Mouse (Mus musculus): ENCODE data around the gene Olfr1046. TPM values are rescaled to one million over a fixed set of nuclear protein-coding genes. Genes with fewer than 3 reads are reported as not detected.
"Not testable (repeated sequence)": the region's sequence is repeated elsewhere in the genome, so short reads cannot be mapped to it uniquely, and the experiment has no call there.

Olfr1046 gene
- polyA plus RNA-seq, 1 experiment from 2014 or later = not detected

DNA sequence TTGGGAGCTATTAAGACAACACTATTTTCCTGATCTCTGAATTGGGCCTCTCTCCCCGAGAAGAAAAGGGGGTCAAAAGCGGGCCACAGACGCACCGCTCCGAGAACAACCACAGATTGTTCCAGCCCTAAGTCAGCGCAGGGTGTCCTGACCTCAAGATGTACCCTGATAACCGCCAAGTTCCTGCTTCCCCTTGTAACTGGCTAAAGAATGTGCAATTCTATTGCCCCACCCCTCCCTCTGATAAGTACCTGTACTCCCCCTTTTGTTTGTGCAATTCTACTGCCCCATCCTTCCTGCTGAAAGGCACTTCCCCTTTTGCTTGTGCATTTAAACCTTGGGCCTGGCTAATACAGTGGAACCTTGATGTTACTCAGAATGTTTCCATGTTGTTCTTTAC is 43.7 kb downstream of the Olfr1046 start:
- not testable (repeated sequence) for H3K36me3 ChIP-seq (ENCODE audit: control insufficient read depth, insufficient read depth, low read length); H3K4me1 ChIP-seq (ENCODE audit: control insufficient read depth, insufficient read depth, low read length); ATAC-seq (ENCODE audit: low FRiP score, low TSS enrichment); H3K4me2 ChIP-seq (replicated peaks; ENCODE audit: low read depth, low read length); H3K27ac ChIP-seq (ENCODE audit: low read depth, low read length); H3K4me3 ChIP-seq (ENCODE audit: low read length); H3K9ac ChIP-seq (ENCODE audit: low read depth, low read length); H3K9me3 ChIP-seq (ENCODE audit: control insufficient read depth, low read length); H3K27me3 ChIP-seq (ENCODE audit: control insufficient read depth, insufficient read depth, low read length)
- WGBS = 85% methylated on average over 7 of the region's 7 CpGs

DNA sequence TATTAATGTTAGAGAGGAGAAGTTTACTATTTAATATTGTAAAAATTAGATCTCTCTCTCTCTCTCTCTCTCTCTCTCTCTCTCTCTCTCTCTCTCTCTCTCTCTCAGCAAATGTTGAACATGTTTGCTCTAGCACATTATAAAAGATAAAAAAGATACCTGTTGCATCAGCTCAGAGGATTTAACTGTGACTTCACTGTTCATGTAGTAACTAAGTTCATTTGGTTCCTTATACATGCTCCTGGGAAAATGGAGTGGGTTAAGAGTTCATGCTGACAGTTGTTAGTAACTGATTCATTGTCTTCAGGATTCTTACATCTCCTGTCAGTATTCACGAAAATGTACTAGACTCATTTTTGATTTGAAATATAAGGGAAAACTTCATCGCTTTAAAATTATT is 51.7 kb downstream of the Olfr1046 start, which contains the start of gene Olfr1043:
Gene Olfr1043, minus strand, starts transcription at position 101 of the 400 bp plus-strand sequence.
- no peak within 1 kb of the TSS for H3K4me2 ChIP-seq (replicated peaks; ENCODE audit: low read depth, low read length)
- H3K4me1 ChIP-seq (ENCODE audit: control insufficient read depth, insufficient read depth, low read length) = no peaks in the 10 kb centered on the region
- no peaks in the 10 kb centered on the region for H3K27me3 ChIP-seq (ENCODE audit: control insufficient read depth, insufficient read depth, low read length)
- no peak within 1 kb of the TSS for H3K27ac ChIP-seq (ENCODE audit: low read depth, low read length)
- ATAC-seq (ENCODE audit: low FRiP score, low TSS enrichment) = no peak
- H3K9ac ChIP-seq (ENCODE audit: low read depth, low read length) = no peak within 1 kb of the TSS
- H3K4me3 ChIP-seq (ENCODE audit: low read length) = no peak within 1 kb of the TSS
- H3K9me3 ChIP-seq (ENCODE audit: control insufficient read depth, low read length) = no peaks in the 10 kb centered on the region
- no peaks in the 10 kb centered on the region for H3K36me3 ChIP-seq (ENCODE audit: control insufficient read depth, insufficient read depth, low read length)
- 92% methylated on average over 2 of the region's 2 CpGs for WGBS

Other genes starting within 250 kb of the Olfr1046 start
- gene Olfr1029, start 245.4 kb downstream of the Olfr1046 start, polyA plus RNA-seq (2014; fragmentation: Nextera tagmentation; extraction: Ambion mirVana) = not detected in 2 replicates
- gene Olfr1030, start 240.0 kb downstream of the Olfr1046 start, polyA plus RNA-seq (2014; fragmentation: Nextera tagmentation; extraction: Ambion mirVana) = not detected in 2 replicates
- not detected in 2 replicates for gene Olfr1031, start 229.0 kb downstream of the Olfr1046 start, polyA plus RNA-seq (2014; fragmentation: Nextera tagmentation; extraction: Ambion mirVana)
- not detected in 2 replicates for gene Olfr1032, start 213.8 kb downstream of the Olfr1046 start, polyA plus RNA-seq (2014; fragmentation: Nextera tagmentation; extraction: Ambion mirVana)
- 1.3 and 3.2 TPM in 2 replicates for gene Olfr1033, start 198.7 kb downstream of the Olfr1046 start, polyA plus RNA-seq (2014; fragmentation: Nextera tagmentation; extraction: Ambion mirVana)
- gene Olfr1034, start 173.5 kb downstream of the Olfr1046 start, polyA plus RNA-seq (2014; fragmentation: Nextera tagmentation; extraction: Ambion mirVana) = 0.17 TPM in 1 of 2 replicates, not detected in the other
- not detected in 2 replicates for gene Olfr1036, start 145.3 kb downstream of the Olfr1046 start, polyA plus RNA-seq (2014; fragmentation: Nextera tagmentation; extraction: Ambion mirVana)
- gene Olfr1037, start 131.9 kb downstream of the Olfr1046 start, polyA plus RNA-seq (2014; fragmentation: Nextera tagmentation; extraction: Ambion mirVana) = not detected in 2 replicates
- not detected in 2 replicates for gene Olfr1039, start 83.4 kb downstream of the Olfr1046 start, polyA plus RNA-seq (2014; fragmentation: Nextera tagmentation; extraction: Ambion mirVana)
- gene Olfr1040, start 72.6 kb downstream of the Olfr1046 start, polyA plus RNA-seq (2014; fragmentation: Nextera tagmentation; extraction: Ambion mirVana) = not detected in 2 replicates
- gene Olfr1042, start 57.5 kb downstream of the Olfr1046 start, polyA plus RNA-seq (2014; fragmentation: Nextera tagmentation; extraction: Ambion mirVana) = not detected in 2 replicates
- gene Olfr1043, start 51.8 kb downstream of the Olfr1046 start, polyA plus RNA-seq (2014; fragmentation: Nextera tagmentation; extraction: Ambion mirVana) = not detected in 2 replicates
- gene Olfr1044, start 41.5 kb downstream of the Olfr1046 start, polyA plus RNA-seq (2014; fragmentation: Nextera tagmentation; extraction: Ambion mirVana) = not detected in 2 replicates
- gene Olfr52, start 33.6 kb downstream of the Olfr1046 start, polyA plus RNA-seq (2014; fragmentation: Nextera tagmentation; extraction: Ambion mirVana) = not detected in 2 replicates
- gene Olfr1045, start 16.3 kb downstream of the Olfr1046 start, polyA plus RNA-seq (2014; fragmentation: Nextera tagmentation; extraction: Ambion mirVana) = not detected in 2 replicates
- gene Olfr1047, start 12.1 kb upstream of the Olfr1046 start, polyA plus RNA-seq (2014; fragmentation: Nextera tagmentation; extraction: Ambion mirVana) = not detected in 2 replicates
- not detected in 2 replicates for gene Olfr1048, start 21.0 kb upstream of the Olfr1046 start, polyA plus RNA-seq (2014; fragmentation: Nextera tagmentation; extraction: Ambion mirVana)
- not detected in 2 replicates for gene Olfr1049, start 39.0 kb upstream of the Olfr1046 start, polyA plus RNA-seq (2014; fragmentation: Nextera tagmentation; extraction: Ambion mirVana)
- gene Olfr1051, start 59.8 kb upstream of the Olfr1046 start, polyA plus RNA-seq (2014; fragmentation: Nextera tagmentation; extraction: Ambion mirVana) = not detected in 2 replicates
- gene Olfr1052, start 73.1 kb upstream of the Olfr1046 start, polyA plus RNA-seq (2014; fragmentation: Nextera tagmentation; extraction: Ambion mirVana) = not detected in 2 replicates
- gene Olfr1053, start 96.0 kb upstream of the Olfr1046 start, polyA plus RNA-seq (2014; fragmentation: Nextera tagmentation; extraction: Ambion mirVana) = not detected in 2 replicates
- gene Olfr1054, start 116.1 kb upstream of the Olfr1046 start, polyA plus RNA-seq (2014; fragmentation: Nextera tagmentation; extraction: Ambion mirVana) = not detected in 2 replicates
- not detected in 2 replicates for gene Olfr1055, start 131.0 kb upstream of the Olfr1046 start, polyA plus RNA-seq (2014; fragmentation: Nextera tagmentation; extraction: Ambion mirVana)
- gene Olfr1056, start 143.2 kb upstream of the Olfr1046 start, polyA plus RNA-seq (2014; fragmentation: Nextera tagmentation; extraction: Ambion mirVana) = not detected in 2 replicates
- gene Olfr1057, start 159.1 kb upstream of the Olfr1046 start, polyA plus RNA-seq (2014; fragmentation: Nextera tagmentation; extraction: Ambion mirVana) = not detected in 2 replicates
- gene Olfr1058, start 169.2 kb upstream of the Olfr1046 start, polyA plus RNA-seq (2014; fragmentation: Nextera tagmentation; extraction: Ambion mirVana) = not detected in 2 replicates
- not detected in 2 replicates for gene Olfr1061, start 194.7 kb upstream of the Olfr1046 start, polyA plus RNA-seq (2014; fragmentation: Nextera tagmentation; extraction: Ambion mirVana)
- not detected in 2 replicates for gene Olfr1062, start 207.4 kb upstream of the Olfr1046 start, polyA plus RNA-seq (2014; fragmentation: Nextera tagmentation; extraction: Ambion mirVana)
- not detected in 2 replicates for gene Olfr1065, start 231.3 kb upstream of the Olfr1046 start, polyA plus RNA-seq (2014; fragmentation: Nextera tagmentation; extraction: Ambion mirVana)
- gene Olfr1066, start 237.0 kb upstream of the Olfr1046 start, polyA plus RNA-seq (2014; fragmentation: Nextera tagmentation; extraction: Ambion mirVana) = not detected in 2 replicates

All from kidney, embryonic 14.5 days (tissue).